Mouse (Mus musculus) skeletal muscle tissue, postnatal 0 days (tissue): ENCODE results near the gene Tor3a. TPM values are rescaled to one million over a fixed set of nuclear protein-coding genes. Genes with fewer than 3 reads are reported as not detected.

ENCODE experiments used
- polyA plus RNA-seq: library from polyadenylated mRNA; unstranded; fragments of >200 nt; fragmentation: Nextera tagmentation; extraction: Ambion mirVana; gene quantifications from 2 replicates; pipeline ENCODE4 v1.2.1, GENCODE M21; 2015

Tor3a gene
- polyA plus RNA-seq, result 7.6 and 9.8 TPM in 2 replicates

GRCm38 (mm10) chr1:156674195-156675000, at the start of gene Tor3a:
Tor3a (minus strand) TSS chr1:156674356.

DNA sequence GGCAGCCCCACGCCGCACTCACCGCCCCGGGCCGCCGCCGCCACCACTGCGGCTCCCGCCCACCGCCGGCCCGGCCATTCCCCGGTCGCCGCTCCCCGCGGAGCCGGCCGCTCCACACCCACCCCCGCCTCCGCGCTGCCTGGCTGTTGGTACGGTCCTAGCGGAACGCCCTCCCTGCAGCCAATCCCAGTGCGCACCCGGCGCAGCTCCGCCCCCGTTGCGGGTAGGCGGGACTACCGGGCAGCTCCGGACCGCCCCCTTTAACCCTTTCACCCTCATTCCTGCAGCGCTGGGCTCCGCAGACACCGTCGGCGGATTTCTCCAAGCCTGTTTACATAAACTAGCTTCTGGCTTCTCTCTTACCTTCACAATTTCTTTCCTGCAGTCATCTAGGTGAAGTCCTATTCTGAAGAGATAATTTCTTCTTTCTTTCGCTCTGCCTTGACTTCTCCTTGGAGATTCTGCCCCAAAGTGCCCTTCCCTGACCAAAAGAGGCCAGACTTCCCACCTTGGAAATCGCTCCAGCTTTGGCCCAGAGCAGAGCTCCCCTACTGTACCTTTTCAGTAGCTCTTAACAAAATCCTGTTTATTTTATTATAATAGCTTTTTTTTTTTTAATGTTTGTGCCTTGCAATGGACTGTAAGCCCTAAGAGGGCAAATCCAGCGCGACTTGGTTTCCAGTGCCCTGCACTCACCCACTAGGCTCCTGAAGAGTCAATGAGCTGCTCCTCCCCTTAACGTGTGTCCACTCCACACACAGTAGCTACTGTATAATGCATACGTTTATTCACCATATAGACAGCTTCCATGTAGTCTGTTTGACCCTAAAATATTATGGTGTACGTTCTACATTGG, 45.0 kb upstream of the Tor3a start, which contains the start of gene Fam20b:
Gene Fam20b, minus strand, starts transcription at position 137 of the 856 bp plus-strand sequence.

Other genes starting within 250 kb of the Tor3a start
- gene Soat1, start 200.0 kb downstream of the Tor3a start, polyA plus RNA-seq, result 8.0 and 10.4 TPM in 2 replicates
- gene Gm10031, start 150.3 kb downstream of the Tor3a start, polyA plus RNA-seq, result 0.37 and 0.48 TPM in 2 replicates
- 1.6 and 1.9 TPM in 2 replicates for gene Abl2, start 115.6 kb downstream of the Tor3a start, polyA plus RNA-seq
- 15.1 and 17.2 TPM in 2 replicates for gene Fam20b, start 44.7 kb upstream of the Tor3a start, polyA plus RNA-seq
- gene Angptl1, start 164.2 kb upstream of the Tor3a start, polyA plus RNA-seq, result 43.8 and 48.0 TPM in 2 replicates